Mouse (Mus musculus) intestine, embryonic 14.5 days (tissue): ENCODE data around the gene Efcc1. TPM values are rescaled to one million over a fixed set of nuclear protein-coding genes. Genes with fewer than 3 reads are reported as not detected.

Source experiments
- ATAC-seq: fragments of 200-750 bp; cut with Nextera tagmentation; replicated peaks from 2 replicates; pipeline ENCODE4 v1.8.0; 2017; ENCODE audit warnings: low read depth, moderate number of reproducible peaks, moderate TSS enrichment, moderate library complexity; ENCODE audit not compliant: low FRiP score, low TSS enrichment
- DNase-seq: peaks from one replicate; pipeline ENCODE4 v3.0.0-alpha.2; 2018; ENCODE audit warnings: low spot score
- H3K27ac ChIP-seq: fragments of 300-500 bp; sonication (generic); 2 replicates; pipeline ENCODE4 v1.5.1; 2014; ENCODE audit warnings: low read depth, mild to moderate bottlenecking, control low read depth
- H3K27me3 ChIP-seq: fragments of 300-500 bp; sonication (generic); replicated peaks from 2 replicates; pipeline ENCODE4 v1.6.1; 2014; ENCODE audit warnings: low read length, control low read depth; ENCODE audit not compliant: control insufficient read depth, insufficient read depth
- H3K36me3 ChIP-seq: fragments of 300-500 bp; sonication (generic); 2 replicates; pipeline ENCODE4 v1.6.1; 2014; ENCODE audit warnings: low read length, control low read depth; ENCODE audit not compliant: control insufficient read depth, insufficient read depth
- H3K4me1 ChIP-seq: fragments of 300-500 bp; sonication (generic); replicated peaks from 2 replicates; pipeline ENCODE4 v1.6.1; 2014; ENCODE audit warnings: low read length, control low read depth, mixed read lengths; ENCODE audit not compliant: control insufficient read depth, insufficient read depth
- H3K4me2 ChIP-seq: fragments of 300-500 bp; sonication (generic); 2 replicates; pipeline ENCODE4 v1.6.1; 2014; ENCODE audit warnings: low read length
- H3K4me3 ChIP-seq: fragments of 300-500 bp; sonication (generic); 2 replicates; pipeline ENCODE4 v1.5.1; 2014; ENCODE audit warnings: low read depth, low read length, control low read depth, mixed read lengths
- H3K9ac ChIP-seq: fragments of 300-500 bp; sonication (generic); 2 replicates; pipeline ENCODE4 v1.6.1; 2014; ENCODE audit warnings: mild to moderate bottlenecking, low read length
- H3K9me3 ChIP-seq: fragments of 300-500 bp; sonication (generic); 2 replicates; pipeline ENCODE4 v1.6.1; 2016; ENCODE audit warnings: low read length, control low read depth; ENCODE audit not compliant: control insufficient read depth
- WGBS: fragments of 180-500 bp; shearing (Covaris S2); extraction: QIAGEN DNeasy Blood & Tissue Kit; methylation state at CpG from one replicate; pipeline ENCODE4 v1.1.7; 2014; 5-methylcytosine and 5-hydroxymethylcytosine counted together
- polyA plus RNA-seq: library from polyadenylated mRNA; unstranded; fragments of >200 nt; fragmentation: Nextera tagmentation; extraction: Ambion mirVana; gene quantifications from 2 replicates; pipeline ENCODE4 v1.2.1, GENCODE M21; 2014

Gene Efcc1
- polyA plus RNA-seq, 1 experiment from 2014 or later = 1.4 TPM

- Histone ChIP-seq H3K9ac (no peak overlapping the region), H3K27ac (peak overlapping the region; percentile 65), H3K4me3 (no peak overlapping the region), H3K36me3 (peaks cover 8% of the 10 kb centered on the region; the same call in 1 of the 2 replicates), H3K4me2 (no peak overlapping the region), H3K27me3 (no peaks in the 10 kb centered on the region), H3K9me3 (no peaks in the 10 kb centered on the region), H3K4me1 (peaks cover 9% of the 10 kb centered on the region)
- peak; percentile 28; the same call in 1 of the 2 replicates for ATAC-seq
- WGBS = 32% methylated on average over 5 of the region's 5 CpGs
- DNase-seq = peak; percentile 62
Observed at GRCm38 (mm10) chr6:87788896-87789587, 58.4 kb downstream of the Efcc1 start.

- DNase-seq (peak; percentile 50), ATAC-seq (peak; percentile 12; the same call in 1 of the 2 replicates)
- Histone ChIP-seq H3K4me1 (peaks cover 9% of the 10 kb centered on the region), H3K4me3 (no peak overlapping the region), H3K36me3 (peaks cover 8% of the 10 kb centered on the region; the same call in 1 of the 2 replicates), H3K4me2 (no peak overlapping the region), H3K9me3 (no peaks in the 10 kb centered on the region), H3K27ac (peak overlapping the region; percentile 65), H3K27me3 (no peaks in the 10 kb centered on the region), H3K9ac (no peak overlapping the region)
- 86% methylated on average over 6 of the region's 6 CpGs for WGBS
Observed at GRCm38 (mm10) chr6:87789791-87790190, 59.1 kb downstream of the Efcc1 start.

DNA sequence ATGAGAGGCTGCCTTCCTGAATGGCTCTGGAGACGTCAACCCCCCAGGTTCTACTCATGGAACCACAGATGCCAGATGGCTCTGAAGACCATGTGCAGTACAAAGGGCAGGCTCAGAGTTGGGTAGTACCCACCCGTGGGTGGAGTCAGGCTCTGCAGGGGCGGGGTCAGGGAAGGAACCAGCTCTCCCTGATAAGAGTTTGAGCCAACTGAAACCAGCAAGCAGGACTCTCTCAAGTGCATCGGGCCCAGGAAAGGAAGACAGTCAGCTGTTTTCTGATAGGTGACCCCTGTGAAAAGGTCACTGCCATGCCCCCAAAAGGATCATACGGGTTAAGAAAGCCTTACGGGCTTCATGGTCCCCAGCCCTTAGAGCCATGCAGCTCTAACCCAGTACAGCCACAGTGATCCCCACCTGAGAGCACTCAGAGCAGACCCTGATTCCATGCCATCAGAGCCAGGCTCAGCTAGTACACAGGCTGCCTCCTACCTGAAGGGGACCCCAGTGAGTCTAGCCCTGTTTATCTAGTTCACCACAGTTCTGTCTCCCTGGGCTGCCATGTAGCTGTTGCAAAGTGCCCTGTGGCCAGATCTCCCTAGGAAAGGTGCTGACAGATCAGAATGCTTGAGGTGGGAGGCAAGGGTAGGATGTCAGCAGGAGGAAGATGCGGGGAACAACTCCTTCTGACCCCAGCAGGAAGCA is 60.3 kb downstream of the Efcc1 start:
- Histone ChIP-seq H3K27ac (no peak overlapping the region), H3K9me3 (no peaks in the 10 kb centered on the region), H3K4me2 (no peak overlapping the region), H3K36me3 (peaks cover 8% of the 10 kb centered on the region; the same call in 1 of the 2 replicates), H3K27me3 (no peaks in the 10 kb centered on the region), H3K4me1 (peaks cover 9% of the 10 kb centered on the region), H3K9ac (no peak overlapping the region), H3K4me3 (no peak overlapping the region)
- WGBS = 69% methylated on average over 7 of the region's 7 CpGs
- peak; percentile 53 for DNase-seq
- ATAC-seq = 0 out of 2 replicates have a peak, but pooled peaks have one; percentile 30

DNA sequence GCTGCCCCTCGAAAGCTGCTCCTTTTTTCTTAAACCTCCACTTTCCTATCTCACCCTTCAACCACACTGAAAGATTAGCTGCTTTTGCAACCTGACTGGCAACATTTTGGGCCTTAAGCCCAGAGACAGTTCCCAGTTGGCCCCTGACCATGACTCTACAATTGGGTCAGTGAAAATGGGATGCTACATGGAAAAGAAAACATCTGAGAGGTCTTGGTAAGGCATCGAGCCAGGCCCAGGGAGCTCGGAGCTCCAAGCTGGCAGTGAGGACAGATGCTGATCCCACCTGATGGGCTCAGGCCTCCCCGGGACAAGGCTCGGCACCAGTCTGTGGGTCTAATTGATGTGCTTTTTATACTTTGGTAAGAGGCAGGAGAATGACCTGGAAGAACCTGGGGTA is 61.2 kb downstream of the Efcc1 start:
- Histone ChIP-seq H3K4me3 (no peak overlapping the region), H3K9me3 (no peaks in the 10 kb centered on the region), H3K4me2 (no peak overlapping the region), H3K27me3 (no peaks in the 10 kb centered on the region), H3K9ac (no peak overlapping the region), H3K4me1 (peaks cover 9% of the 10 kb centered on the region), H3K36me3 (peaks cover 8% of the 10 kb centered on the region; the same call in 1 of the 2 replicates), H3K27ac (no peak overlapping the region)
- DNase-seq (no peak), ATAC-seq (no peak)
- WGBS = 93% methylated on average over 5 of the region's 5 CpGs

- Histone ChIP-seq H3K9ac (no peak overlapping the region), H3K9me3 (no peaks in the 10 kb centered on the region), H3K4me3 (no peak overlapping the region), H3K36me3 (peaks cover 8% of the 10 kb centered on the region; the same call in 1 of the 2 replicates), H3K4me1 (peaks cover 8% of the 10 kb centered on the region), H3K27ac (no peak overlapping the region), H3K27me3 (no peaks in the 10 kb centered on the region), H3K4me2 (no peak overlapping the region)
- DNase-seq (no peak), ATAC-seq (no peak)
- 90% methylated on average over 10 of the region's 10 CpGs for WGBS
Observed at GRCm38 (mm10) chr6:87793821-87794510, 63.3 kb downstream of the Efcc1 start.

GRCm38 (mm10) chr6:87795385-87796150 is 64.9 kb downstream of the Efcc1 start:
- no peak for ATAC-seq
- Histone ChIP-seq H3K4me1 (no peaks in the 10 kb centered on the region), H3K27me3 (no peaks in the 10 kb centered on the region), H3K36me3 (peaks cover 8% of the 10 kb centered on the region; the same call in 1 of the 2 replicates), H3K27ac (no peak overlapping the region), H3K9ac (no peak overlapping the region), H3K9me3 (no peaks in the 10 kb centered on the region), H3K4me2 (no peak overlapping the region), H3K4me3 (no peak overlapping the region)
- no peak for DNase-seq
- 71% methylated on average over 6 of the region's 6 CpGs for WGBS

GRCm38 (mm10) chr6:87796251-87796880 is 65.7 kb downstream of the Efcc1 start:
- Histone ChIP-seq H3K27ac (no peak overlapping the region), H3K4me1 (no peaks in the 10 kb centered on the region), H3K4me2 (no peak overlapping the region), H3K4me3 (no peak overlapping the region), H3K9me3 (no peaks in the 10 kb centered on the region), H3K27me3 (no peaks in the 10 kb centered on the region), H3K36me3 (peaks cover 8% of the 10 kb centered on the region; the same call in 1 of the 2 replicates), H3K9ac (no peak overlapping the region)
- ATAC-seq (no peak), DNase-seq (no peak)
- 66% methylated on average over 6 of the region's 6 CpGs for WGBS

DNA sequence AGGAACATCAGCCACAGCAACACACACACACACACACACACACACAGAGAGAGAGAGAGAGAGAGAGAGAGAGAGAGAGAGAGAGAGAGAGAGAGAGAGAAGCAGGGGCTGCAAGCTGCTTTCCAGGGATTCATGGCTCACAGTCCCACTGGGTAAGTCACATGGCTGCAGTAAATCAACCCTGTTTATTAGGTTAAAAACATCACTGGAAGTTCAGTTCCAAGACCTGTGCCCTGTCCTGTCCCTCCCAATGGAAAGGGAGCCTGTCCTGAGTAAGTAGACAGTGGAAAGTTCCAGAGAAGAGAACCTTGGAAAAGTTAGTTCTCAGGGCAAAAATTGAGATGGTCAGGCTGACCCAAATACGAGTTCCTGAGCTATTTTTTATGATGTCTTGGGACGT is 66.7 kb downstream of the Efcc1 start:
- ATAC-seq = no peak
- no peak for DNase-seq

More for the DNA sequence above, 66.7 kb downstream of the Efcc1 start:
- H3K27me3 ChIP-seq = no peaks in the 10 kb centered on the region
- H3K4me1 ChIP-seq = no peaks in the 10 kb centered on the region
- no peaks in the 10 kb centered on the region for H3K9me3 ChIP-seq
- 10% methylated on average over 2 of the region's 2 CpGs for WGBS
- H3K9ac ChIP-seq = no peak overlapping the region
- no peak overlapping the region for H3K4me3 ChIP-seq
- H3K27ac ChIP-seq = no peak overlapping the region
- H3K36me3 ChIP-seq = peaks cover 4% of the 10 kb centered on the region; the same call in 1 of the 2 replicates
- H3K4me2 ChIP-seq = no peak overlapping the region
